Comparison of ENCODE assay signal across 12 mouse cellular contexts in genomic region chr7:49250581-49251307, GRCm38 (mm10).
DNase-seq lines count a peak whose midpoint lies in the region; ATAC-seq and TF ChIP-seq lines count a peak whose summit lies in the region.
"Had no signal": no experiment of that assay in that cellular context is flagged by ENCODE, and none has a peak within 500 bp of the region (broad histone marks: within the 10 kb centered on the region; RNA-seq: fewer than 3 reads in every experiment).

No protein-coding gene starts in this region.

- WGBS in hindbrain, embryonic 15.5 days = 94% methylated on average over 13 of the region's 13 CpGs
- 92% methylated on average over 13 of the region's 13 CpGs for WGBS in hindbrain, embryonic 11.5 days
- 90% methylated on average over 13 of the region's 13 CpGs for WGBS in midbrain, postnatal 0 days
- 94% methylated on average over 13 of the region's 13 CpGs for WGBS in midbrain, embryonic 11.5 days

- DNase-seq in cerebellum, adult 11-12 months = peak; percentile 50
- DNase-seq in hindbrain, embryonic 11.5 days (ENCODE audit: low spot score) = no peak
- DNase-seq in midbrain, postnatal 0 days (ENCODE audit: low spot score) = no peak
- no peak for DNase-seq in midbrain, embryonic 11.5 days (ENCODE audit: low spot score, missing footprints)
- DNase-seq in lung, postnatal 25 days (ENCODE audit: low spot score) = no peak

- TF ChIP-seq CTCF in midbrain, postnatal 0 days (IDR thresholded peaks at IDR 0.05) = no peak

- H3K4me2 ChIP-seq in hindbrain, embryonic 15.5 days = peak overlapping the region; percentile 92
- H3K4me2 ChIP-seq in hindbrain, embryonic 11.5 days (replicated peaks; ENCODE audit: low read depth, low read length) = no peak overlapping the region
- peak overlapping the region; percentile 77; the same call in 1 of the 2 replicates for H3K4me2 ChIP-seq in midbrain, postnatal 0 days (ENCODE audit: low read depth, low read length, poor library complexity, severe bottlenecking)
- H3K4me2 ChIP-seq in midbrain, embryonic 11.5 days = no peak overlapping the region
- H3K4me2 ChIP-seq: liver, embryonic 13.5 days had no signal

- H3K36me3 ChIP-seq in hindbrain, embryonic 15.5 days = no peaks in the 10 kb centered on the region
- no peaks in the 10 kb centered on the region for H3K36me3 ChIP-seq in hindbrain, embryonic 11.5 days (ENCODE audit: control insufficient read depth, insufficient read depth, low read length)
- H3K36me3 ChIP-seq in midbrain, postnatal 0 days (ENCODE audit: insufficient read depth, low read length) = no peaks in the 10 kb centered on the region
- no peaks in the 10 kb centered on the region for H3K36me3 ChIP-seq in midbrain, embryonic 11.5 days (ENCODE audit: control insufficient read depth, insufficient read depth, low read length)
- H3K36me3 ChIP-seq: heart, embryonic 10.5 days; liver, embryonic 13.5 days; midbrain, embryonic 10.5 days had no signal

- no peak overlapping the region for H3K27ac ChIP-seq in hindbrain, embryonic 15.5 days (replicated peaks)
- H3K27ac ChIP-seq in hindbrain, embryonic 11.5 days (ENCODE audit: low read depth, low read length) = no peak overlapping the region
- H3K27ac ChIP-seq in midbrain, postnatal 0 days (ENCODE audit: low read depth, low read length) = no peak overlapping the region
- no peak overlapping the region for H3K27ac ChIP-seq in midbrain, embryonic 11.5 days (ENCODE audit: low read depth, low read length)
- H3K27ac ChIP-seq: heart, embryonic 10.5 days; liver, embryonic 13.5 days; midbrain, embryonic 10.5 days had no signal

- no peaks in the 10 kb centered on the region for H3K27me3 ChIP-seq in hindbrain, embryonic 15.5 days
- H3K27me3 ChIP-seq in hindbrain, embryonic 11.5 days (ENCODE audit: control insufficient read depth, insufficient read depth, low read length) = peaks cover 25% of the 10 kb centered on the region
- no peaks in the 10 kb centered on the region; the same call in 1 of the 2 replicates for H3K27me3 ChIP-seq in midbrain, postnatal 0 days (ENCODE audit: insufficient read depth, low read length)
- H3K27me3 ChIP-seq in midbrain, embryonic 11.5 days (ENCODE audit: control insufficient read depth, insufficient read depth, low read length) = peaks cover 24% of the 10 kb centered on the region

- H3K4me3 ChIP-seq in hindbrain, embryonic 15.5 days = no peak overlapping the region
- H3K4me3 ChIP-seq in hindbrain, embryonic 11.5 days (ENCODE audit: low read depth, low read length) = no peak overlapping the region
- H3K4me3 ChIP-seq in midbrain, postnatal 0 days (ENCODE audit: low read depth, low read length) = no peak overlapping the region
- no peak overlapping the region for H3K4me3 ChIP-seq in midbrain, embryonic 11.5 days (ENCODE audit: low read depth, low read length)
- H3K4me3 ChIP-seq: heart, embryonic 10.5 days; liver, embryonic 13.5 days; midbrain, embryonic 10.5 days had no signal

- H3K9me3 ChIP-seq in hindbrain, embryonic 15.5 days = no peaks in the 10 kb centered on the region
- H3K9me3 ChIP-seq in hindbrain, embryonic 11.5 days (ENCODE audit: control insufficient read depth, low read length) = no peaks in the 10 kb centered on the region
- no peaks in the 10 kb centered on the region for H3K9me3 ChIP-seq in midbrain, postnatal 0 days (ENCODE audit: low read length)
- H3K9me3 ChIP-seq in midbrain, embryonic 11.5 days (ENCODE audit: control insufficient read depth, low read length) = no peaks in the 10 kb centered on the region
- H3K9me3 ChIP-seq: heart, embryonic 10.5 days; liver, embryonic 13.5 days; midbrain, embryonic 10.5 days had no signal

- peaks cover 62% of the 10 kb centered on the region for H3K4me1 ChIP-seq in hindbrain, embryonic 15.5 days (replicated peaks)
- H3K4me1 ChIP-seq in hindbrain, embryonic 11.5 days (replicated peaks; ENCODE audit: control insufficient read depth, insufficient read depth, low read length) = peaks cover 6% of the 10 kb centered on the region
- H3K4me1 ChIP-seq in midbrain, postnatal 0 days (ENCODE audit: insufficient read depth, low read length) = peaks cover 8% of the 10 kb centered on the region
- peaks cover 15% of the 10 kb centered on the region for H3K4me1 ChIP-seq in midbrain, embryonic 11.5 days (ENCODE audit: control insufficient read depth, insufficient read depth, low read length)

- no peak for ATAC-seq in cerebellum, adult (ENCODE audit: insufficient number of reproducible peaks, low FRiP score, low TSS enrichment)
- no peak for ATAC-seq in hindbrain, embryonic 15.5 days (ENCODE audit: low FRiP score, low read depth)
- no peak for ATAC-seq in hindbrain, embryonic 11.5 days (ENCODE audit: low FRiP score)
- no peak for ATAC-seq in midbrain, postnatal 0 days (ENCODE audit: low FRiP score)
- ATAC-seq in midbrain, embryonic 11.5 days (ENCODE audit: low FRiP score) = no peak
- ATAC-seq in erythroid progenitor cell, adult 5-6 weeks (replicated peaks; ENCODE audit: low FRiP score, poor library complexity, severe bottlenecking) = no peak
- ATAC-seq: lung, postnatal 0 days had no signal

- H3K9ac ChIP-seq in hindbrain, embryonic 15.5 days = no peak overlapping the region
- H3K9ac ChIP-seq in hindbrain, embryonic 11.5 days (ENCODE audit: low read depth, low read length) = no peak overlapping the region
- H3K9ac ChIP-seq in midbrain, postnatal 0 days (replicated peaks; ENCODE audit: low read length, poor library complexity, severe bottlenecking) = no peak overlapping the region
- no peak overlapping the region for H3K9ac ChIP-seq in midbrain, embryonic 11.5 days (ENCODE audit: low read length)
- H3K9ac ChIP-seq: liver, embryonic 13.5 days had no signal

Comparison
In these comparisons a context has a peak if more than half of its experiments do, and no peak if none do; other contexts are left out.
1. H3K4me2 ChIP-seq: peak in hindbrain, embryonic 15.5 days (single experiment) and midbrain, postnatal 0 days (single experiment); none in hindbrain, embryonic 11.5 days (single experiment) and midbrain, embryonic 11.5 days (single experiment).